Mouse (Mus musculus) neural tube, embryonic 10.5 days (tissue): ENCODE results near the gene Hmcn1.

Source experiments
- DNase-seq: peaks from one replicate; pipeline ENCODE4 v3.0.0-alpha.2; 2017; ENCODE audit warnings: low spot score; ENCODE audit errors: extremely low spot score

The Hmcn1 gene

DNA sequence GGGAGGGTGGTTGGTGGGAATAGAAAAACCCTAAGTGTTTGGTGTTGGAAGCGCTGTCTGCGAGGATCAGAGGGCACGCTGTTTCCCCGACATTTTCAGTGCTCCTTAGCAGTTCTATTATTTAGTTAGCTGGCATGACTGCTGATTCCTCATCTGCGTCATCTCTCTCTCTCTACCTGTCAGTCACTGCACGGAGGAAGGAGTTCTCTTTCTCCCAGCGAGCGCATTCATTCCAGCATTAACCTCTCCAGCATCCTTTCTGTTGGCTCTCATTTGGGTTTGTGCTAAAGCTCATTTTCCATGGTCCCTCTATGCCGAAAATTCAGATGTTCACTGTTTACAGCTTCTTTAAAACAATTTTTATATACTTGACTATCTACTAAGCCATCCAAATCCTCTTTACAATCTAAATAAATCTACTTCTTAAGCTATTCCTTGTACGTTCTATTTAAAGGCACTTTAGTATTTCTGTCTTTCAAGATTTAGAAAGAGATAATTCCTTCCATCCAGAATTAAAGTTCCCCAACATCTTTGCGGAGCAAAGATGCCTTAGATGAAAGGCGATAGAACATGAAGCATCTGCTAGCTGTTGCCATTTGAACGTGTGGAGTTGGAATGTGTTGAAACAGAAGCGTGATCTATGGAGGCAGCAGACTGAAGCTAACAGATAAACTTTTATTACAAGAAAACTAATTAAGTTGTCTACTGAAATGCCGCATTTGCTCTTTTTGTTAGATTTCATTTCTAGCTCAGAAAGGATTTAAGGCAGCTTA, 210.0 kb downstream of the Hmcn1 start:
- no peak for DNase-seq

DNA sequence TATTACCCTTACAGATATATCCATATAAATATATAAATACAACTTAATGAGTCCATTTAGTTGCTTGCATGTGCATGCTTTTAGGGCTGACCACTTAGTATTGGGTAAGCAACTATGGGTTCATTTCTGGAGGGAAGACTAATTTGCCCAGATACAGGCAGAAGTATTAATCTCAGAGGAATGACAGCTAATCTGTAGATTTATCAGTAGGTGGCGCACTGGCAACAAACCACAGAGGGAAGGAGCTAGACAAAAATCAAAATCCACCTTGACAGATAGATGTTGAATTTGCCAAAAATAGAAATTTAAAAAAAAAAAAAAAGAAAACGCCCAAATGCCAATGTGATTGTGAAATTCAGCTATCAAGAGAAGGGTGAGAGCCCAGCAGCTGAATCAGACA, 213.3 kb downstream of the Hmcn1 start:
- no peak for DNase-seq

DNA sequence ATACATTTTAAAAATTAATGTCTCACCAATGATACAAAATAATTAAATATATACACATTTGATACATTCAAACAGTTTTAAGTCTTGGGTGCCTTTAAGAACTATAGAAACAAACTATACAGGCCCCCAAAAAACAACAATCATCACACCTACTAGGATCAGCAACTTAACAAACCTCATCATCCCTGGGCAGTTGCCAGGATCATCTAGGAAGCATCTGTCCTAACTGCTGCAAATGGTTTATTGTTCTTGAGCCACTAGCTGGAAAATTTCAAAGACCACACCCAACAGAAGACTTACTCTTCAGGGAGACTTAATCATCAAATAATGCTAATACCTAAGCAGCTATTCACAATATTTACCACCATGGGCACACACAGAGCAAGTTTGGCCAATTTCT, 216.5 kb downstream of the Hmcn1 start:
- no peak for DNase-seq

DNA sequence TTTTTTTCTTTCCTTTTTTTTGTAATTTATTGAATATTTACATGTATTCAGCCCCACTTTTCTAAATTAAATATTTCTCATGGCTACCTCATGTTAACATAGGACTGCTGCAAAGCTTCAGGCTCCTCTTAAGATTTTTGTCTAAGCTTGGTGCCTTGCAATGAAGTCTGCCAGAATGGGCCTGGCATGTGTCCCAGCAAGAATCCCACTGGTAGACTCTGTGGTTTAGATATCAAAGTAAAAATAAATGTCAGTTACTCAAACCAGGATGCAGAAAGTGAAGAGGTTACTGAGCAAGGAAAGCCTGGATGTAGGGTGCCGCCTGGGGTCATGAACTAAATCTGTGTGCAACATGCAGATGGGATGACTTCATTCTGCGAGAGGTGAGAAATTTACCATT, 217.5 kb downstream of the Hmcn1 start:
- no peak for DNase-seq

DNA sequence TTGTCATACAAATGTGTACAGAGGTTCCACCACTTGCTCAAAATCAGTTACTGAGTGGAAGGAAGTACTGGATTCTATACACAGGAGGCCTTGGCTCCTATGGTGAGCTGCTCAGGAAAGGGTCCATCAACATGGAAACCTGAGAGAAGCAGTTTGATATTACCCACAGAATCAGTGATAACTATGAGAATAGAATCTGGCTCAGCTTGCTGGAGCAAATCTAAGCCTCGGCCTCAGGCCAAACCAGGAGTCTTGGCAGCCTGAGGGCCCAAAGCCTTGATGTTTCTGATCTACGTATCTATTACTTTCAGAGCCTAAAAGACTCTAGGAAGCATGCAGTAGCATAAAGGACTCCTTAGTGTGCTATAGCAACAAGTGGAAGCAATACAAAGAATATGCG, 220.3 kb downstream of the Hmcn1 start:
- no peak for DNase-seq

DNA sequence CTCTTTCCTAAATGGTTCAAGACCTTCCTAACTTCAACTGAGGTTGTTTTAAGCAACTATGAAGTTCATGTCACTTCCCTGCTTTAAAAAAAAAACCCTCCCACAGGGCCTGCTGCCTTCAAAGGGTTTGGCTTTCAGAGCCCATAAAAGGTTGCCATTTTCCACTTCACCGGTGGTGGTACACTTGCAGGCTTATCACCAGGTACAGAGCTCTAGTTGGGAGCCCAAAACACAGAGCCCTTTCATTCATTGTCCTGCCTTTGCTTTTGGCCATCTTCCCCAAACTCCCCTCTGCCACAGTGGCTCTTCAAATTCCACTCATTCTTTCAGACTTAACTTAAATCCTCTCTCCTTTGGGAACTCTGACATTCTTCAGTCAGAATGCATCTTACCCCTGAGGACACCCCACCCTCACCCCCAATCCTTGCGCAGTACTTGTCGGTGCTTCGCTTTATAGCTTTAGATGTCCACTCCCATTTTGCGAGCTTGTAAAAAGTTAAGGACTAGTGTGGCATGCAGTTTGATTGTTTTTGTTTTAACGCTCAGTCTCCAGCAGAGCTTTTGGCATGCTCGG, 222.2 kb downstream of the Hmcn1 start:
- no peak for DNase-seq

DNA sequence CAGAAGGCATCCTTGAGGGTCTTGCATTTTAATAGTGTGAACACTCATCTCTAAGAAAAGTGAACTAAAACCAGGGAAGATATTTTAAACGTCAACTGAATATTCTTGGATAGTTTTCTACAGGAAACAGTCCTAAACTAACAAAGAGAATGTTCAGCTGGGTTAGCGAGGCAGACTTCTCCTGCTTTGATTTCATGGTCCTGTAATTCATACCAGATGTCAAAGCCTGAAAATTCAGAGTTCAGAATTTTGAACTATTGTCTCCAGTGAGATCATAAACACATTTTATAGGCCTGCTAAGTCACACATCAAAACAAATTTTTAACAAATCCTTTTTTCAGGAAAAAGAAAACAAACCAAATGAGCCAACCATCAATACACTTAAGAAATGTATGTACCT, 223.4 kb downstream of the Hmcn1 start:
- DNase-seq = no peak

DNA sequence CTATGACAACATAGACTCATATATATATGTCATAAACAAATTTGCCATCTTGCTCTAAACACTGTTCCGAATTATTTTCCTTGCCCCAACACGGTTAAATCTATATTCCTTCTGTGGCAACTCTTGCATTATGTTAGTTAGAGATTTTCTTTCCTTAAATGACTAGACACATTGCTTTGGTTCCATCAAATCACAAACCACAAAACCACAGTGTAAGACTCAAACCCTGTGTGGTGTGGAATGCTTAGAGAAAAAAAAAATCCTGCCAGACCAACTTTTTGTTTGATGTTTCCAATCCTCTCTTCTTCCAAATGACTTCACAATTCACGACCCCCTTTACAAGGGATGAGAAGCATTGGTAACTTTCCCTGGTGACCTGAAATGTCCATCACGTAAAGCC, 231.6 kb downstream of the Hmcn1 start:
- no peak for DNase-seq

DNA sequence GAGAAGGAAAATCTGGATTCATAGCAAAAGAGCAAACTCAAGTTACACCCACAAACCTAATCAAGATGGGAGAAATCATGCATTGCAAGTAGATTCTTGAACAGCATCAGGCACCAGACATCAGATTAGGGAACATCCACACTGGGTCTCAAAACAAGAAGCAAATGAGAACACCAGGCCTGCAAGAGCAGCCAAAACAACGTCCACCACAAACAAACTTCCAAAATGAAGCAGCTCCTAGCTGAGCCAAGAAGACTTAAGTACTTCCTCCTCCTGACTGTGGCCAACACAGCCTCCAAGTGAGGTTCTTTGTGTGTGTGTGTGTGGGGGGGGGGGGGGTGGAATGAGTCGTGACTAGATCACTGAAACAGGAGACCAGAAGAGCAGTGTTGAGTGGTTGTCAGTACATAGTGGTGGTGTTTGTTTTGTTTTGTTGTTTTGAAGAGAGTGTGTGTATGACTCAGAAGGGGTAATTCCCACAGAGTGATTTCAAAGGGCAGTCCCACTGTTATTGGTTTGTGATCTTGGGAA, 232.4 kb downstream of the Hmcn1 start:
- DNase-seq = no peak

DNA sequence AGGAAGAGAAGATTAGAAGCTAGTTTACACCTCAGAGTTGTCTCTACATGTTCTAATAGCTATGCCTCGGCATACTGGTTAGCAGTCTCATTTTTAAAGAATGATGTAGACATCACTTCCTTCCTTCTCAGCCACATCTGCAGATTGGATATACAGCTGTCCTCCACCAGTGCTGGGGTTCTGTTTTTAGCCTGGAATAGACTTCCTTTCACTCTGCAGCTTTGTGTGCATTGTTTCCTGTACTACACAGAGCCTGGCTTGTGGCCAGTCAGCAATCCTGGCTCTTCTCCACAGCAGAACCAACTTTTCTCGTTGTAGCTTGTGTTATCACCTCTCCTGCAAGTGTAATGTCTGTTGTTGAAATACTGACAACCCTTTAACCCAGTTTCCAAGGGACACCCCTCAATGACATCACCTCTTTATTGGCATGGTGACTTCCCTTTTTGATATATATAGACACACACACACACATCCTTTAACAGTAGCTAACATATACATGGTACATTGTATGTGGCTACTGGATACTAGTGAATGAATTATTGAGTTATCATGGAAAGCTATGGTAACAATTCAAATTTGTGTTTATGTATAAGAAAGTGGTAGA, 233.7 kb downstream of the Hmcn1 start:
- no peak for DNase-seq

DNA sequence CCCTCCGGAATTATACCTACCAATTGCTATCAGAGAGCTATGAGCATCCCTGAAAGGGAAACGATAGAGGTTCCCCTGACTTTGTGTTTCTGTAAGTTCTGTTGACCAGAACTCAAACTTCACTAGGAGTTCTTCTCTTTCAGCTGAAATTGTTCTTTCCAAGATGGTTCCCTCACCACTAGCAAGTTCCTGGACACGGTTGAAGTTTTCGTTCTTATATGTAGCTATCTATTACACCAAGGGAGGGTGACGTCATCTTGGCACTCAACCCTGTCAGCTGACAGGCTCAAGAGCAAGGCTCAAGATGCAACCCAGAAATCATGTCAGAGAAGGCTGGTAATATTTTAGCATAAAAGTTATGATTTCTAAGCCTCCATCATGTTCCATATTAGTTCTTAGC, 239.3 kb downstream of the Hmcn1 start:
- DNase-seq = no peak

DNA sequence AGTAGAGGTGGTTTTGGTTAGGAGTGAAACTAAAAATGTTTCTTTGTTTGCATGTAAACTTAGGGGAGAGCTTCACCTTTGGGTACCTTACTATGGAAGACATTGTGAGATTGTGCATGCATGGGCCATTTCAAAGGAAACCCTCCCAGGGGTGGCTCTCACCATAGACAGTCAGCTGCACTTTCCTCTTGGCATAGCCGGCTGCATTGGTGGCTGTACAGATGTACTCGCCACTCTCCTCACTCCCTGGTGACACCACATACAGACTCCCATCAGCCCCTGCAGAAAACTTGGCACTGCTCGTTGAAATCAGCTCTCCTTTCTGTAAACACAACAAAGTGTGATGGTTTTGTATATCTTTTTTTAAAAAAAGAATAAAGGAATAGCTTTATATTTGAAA, 244.5 kb downstream of the Hmcn1 start:
- no peak for DNase-seq

DNA sequence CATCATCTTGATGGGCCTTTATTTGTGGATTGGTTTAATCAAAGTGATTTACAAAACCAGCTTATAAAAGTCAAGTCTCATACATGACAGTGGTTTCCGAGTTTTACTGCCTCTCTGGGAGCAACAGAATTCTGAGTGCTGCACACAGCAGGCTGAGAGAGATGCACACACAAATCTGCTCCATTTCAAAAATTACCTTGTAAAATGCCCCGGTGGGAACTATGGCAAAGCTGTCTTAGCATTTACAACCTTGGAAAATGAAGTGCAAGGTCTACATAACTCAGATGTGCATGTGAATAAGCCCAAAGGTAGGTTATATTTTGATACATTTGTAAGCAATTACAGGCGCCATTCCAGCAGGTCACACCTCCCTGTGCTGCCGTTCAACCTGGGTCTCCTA, 245.5 kb downstream of the Hmcn1 start:
- DNase-seq = no peak

DNA sequence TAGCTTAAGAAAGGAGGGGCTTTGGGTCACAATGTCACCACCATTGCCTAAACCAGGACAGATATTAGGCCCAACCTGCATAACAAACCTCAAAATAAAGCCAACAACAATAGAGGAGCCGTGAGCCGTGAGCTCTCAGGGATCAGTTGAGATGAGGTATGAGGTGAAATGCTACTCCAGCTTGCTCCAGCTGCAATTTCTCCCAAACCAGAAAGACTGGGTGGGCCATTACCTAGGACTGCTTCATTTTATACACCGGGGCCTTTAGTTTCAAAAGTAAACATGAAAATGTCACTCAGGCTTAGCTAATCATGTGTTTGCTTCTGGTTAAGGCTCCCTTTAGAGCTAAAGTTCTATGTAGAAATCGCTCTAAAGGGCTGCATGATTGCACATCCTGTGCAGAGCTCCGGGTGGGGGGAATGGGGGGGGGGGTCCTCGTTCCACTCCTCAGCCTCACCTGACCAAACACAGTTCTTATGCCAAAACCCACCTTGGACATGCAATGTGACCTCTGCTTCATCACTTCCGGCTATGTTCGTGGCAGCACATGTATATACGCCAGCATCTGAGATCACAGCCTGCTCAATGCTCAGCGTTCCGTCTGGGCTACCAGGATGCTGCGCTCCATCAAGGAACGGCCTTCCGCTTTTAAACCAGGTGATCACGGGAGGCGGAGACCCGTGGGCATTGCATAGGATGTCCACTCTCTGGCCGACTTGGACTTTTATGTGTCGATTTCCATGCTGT, 250.0 kb downstream of the Hmcn1 start:
- DNase-seq = no peak

DNA sequence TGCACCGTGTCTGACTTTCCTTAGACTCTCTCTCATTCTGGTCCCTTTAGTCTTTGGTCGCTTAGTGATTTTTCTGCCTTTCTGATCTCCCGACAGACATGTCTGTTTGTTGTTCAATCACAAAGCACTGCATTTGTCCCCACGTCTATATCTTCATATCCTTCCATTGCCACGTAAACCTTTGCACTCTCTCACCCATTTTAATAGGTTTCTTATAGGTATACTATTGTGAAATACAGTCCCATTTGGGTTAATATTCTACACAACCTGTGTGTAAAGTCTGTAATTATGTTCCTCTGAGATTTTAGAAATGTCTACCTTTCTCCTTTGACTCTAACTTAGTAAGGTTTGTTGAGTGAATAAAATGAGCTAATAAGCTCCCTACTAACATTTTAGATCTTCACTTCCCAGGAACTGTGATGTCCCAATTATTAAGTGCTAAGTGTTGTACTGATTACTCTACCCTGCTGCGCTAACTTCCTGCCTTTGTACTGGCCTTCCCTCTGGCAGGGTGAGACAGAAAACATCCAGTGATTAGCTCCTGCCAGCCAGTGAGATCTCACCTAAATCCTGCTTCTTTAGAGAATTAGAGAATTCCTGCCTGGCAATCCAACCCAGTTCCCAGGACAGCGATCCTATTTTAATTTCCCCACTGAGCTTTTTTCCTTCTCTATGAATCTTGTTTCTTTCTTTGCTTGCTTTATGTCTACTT, 250.7 kb downstream of the Hmcn1 start:
- DNase-seq = no peak

DNA sequence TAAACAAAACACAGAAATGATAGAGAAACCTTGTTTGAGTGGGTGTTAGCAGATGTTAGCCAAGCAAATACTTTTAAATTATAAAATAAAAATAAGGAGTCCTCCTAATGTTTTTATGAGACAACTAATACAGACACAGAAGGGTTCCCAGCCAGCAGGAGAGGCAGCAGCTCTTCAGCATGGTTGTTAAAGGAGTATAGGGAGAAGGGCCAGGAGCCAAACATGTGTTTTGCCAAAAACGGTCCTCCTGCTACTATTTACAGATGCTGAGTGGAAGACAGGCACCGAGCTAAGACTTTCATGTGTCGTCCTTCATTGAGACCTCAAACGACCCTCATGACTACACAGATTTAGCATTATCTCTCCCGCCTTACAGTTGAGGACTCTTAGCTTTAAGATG, 281.8 kb downstream of the Hmcn1 start:
- no peak for DNase-seq

DNA sequence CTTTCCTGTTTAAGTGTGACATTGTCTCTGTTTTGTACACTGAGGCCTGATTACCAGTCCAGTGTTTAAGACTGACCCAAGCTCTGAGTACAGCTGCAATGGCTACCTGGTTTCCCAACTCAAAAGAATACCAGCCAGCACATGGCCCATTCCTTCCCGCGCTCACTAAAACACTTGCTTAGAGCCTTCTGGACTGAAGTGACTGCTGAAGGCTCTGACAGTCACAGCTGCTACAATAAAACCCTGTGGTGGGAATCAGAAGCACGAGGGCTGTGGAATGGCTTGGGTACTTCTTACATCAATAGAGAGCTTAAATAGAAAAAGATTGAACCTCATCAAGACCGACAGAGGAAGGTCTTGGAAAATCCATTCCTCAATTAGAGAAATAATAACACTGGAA, 286.7 kb downstream of the Hmcn1 start:
- DNase-seq = no peak

DNA sequence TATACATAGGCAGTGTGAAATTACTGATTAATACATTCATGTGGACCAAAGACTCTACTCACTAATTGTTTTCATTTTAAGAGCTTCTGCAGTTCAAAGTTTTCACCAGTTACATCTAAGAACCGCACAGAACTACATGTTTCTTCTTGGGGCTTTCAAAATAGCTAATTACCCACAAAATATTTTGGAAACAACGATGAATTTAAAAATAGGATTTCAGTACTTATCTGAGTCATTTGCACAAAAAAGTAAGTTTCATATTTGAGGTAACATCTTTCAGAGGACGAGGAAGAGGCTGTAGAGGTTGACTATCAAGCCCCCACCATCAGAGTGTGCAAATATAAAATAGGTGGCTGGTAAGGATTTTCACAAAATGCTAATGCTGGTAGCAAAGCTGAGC, 295.5 kb downstream of the Hmcn1 start:
- DNase-seq = no peak

DNA sequence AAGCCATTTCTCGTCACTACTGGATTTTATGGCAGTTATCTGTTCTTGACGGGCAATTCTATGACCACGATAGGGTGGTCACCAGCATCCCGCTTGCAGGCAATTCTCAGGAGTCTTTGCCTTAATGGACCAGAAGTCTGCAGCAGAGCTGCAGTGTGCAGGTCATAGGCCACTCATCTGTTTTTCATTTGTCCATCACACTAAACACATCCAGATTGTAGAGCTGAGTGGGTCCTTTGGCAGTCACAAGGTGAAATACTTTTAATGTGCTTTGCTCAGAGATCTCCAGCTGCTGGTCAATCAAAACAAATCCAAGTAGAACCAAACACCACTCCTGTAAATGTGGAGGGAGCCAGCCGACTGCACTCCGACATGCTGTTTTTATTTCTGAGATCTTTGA, 311.2 kb downstream of the Hmcn1 start:
- DNase-seq = peak; percentile 30

DNA sequence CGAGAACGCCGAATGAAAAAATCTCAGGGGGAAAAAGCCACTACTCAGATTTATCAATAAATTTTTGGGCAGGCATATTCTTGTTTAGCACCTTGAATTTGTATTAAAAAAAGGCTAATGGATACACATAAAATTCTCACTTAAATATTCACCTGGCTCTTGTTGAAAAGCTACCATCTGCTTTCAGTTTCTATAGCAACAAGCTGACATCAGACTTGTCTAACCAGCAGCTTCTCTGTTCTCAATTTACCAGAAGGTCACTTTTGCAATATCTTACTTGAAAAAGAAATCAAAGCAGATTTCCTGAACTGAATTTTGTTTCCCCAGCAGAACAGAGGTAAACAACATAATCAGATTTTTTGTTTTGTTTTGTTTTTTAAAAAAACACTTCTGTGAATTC, 311.8 kb downstream of the Hmcn1 start:
- DNase-seq = no peak

DNA sequence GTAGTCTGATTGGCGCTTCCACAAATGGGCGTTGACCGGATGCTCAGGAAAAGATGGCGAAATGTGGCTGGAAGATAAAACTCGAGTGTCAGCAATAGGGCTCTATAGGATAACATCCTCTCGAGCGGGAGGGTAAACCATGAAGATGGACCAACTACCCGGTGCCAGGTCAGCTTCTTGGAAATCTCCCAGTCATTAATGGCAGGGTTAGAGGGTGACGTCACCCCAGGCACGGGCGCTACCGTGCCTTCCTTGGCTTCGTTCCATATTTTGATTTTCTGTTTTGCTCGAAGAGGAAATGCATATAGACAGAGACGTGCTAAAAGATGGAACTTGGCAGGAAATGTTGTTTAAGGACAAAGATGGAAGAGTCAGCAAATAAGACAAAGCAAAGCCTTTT, 312.2 kb downstream of the Hmcn1 start:
- no peak for DNase-seq
